Mouse (Mus musculus): Measurements from ENCODE around the gene F5. TPM values are rescaled to one million over a fixed set of nuclear protein-coding genes. Genes with fewer than 3 reads are reported as not detected.
A peak's percentile ranks its signal among the peaks of the same experiment; 100 is the strongest.
"Not testable (repeated sequence)": the region's sequence is repeated elsewhere in the genome, so short reads cannot be mapped to it uniquely, and the experiment has no call there.

The F5 gene
- polyA plus RNA-seq, 1 experiment = 0.46 TPM

DNA sequence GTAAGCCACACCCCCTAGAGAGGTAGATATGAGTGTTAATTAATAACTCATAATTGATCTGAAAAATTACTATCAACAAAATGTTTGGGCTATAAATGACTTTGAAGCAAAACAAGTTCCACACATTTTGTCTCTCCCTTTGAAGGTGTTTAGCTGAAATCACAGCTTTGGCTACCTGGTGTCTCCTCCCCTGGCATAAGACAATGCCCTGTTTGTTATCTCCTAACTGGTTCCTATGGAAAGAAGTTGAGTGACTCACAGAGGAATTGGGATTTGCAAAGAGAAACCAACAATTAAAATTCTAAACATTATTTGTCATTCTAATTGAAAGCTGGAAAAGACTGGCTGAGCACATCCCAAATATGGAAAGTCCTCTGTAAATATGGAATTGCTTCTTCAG lies 71.5 kb downstream of the F5 start:
- no peak for DNase-seq (ENCODE audit: extremely low spot score in 1 of 2, low spot score in 1 of 2)

DNA sequence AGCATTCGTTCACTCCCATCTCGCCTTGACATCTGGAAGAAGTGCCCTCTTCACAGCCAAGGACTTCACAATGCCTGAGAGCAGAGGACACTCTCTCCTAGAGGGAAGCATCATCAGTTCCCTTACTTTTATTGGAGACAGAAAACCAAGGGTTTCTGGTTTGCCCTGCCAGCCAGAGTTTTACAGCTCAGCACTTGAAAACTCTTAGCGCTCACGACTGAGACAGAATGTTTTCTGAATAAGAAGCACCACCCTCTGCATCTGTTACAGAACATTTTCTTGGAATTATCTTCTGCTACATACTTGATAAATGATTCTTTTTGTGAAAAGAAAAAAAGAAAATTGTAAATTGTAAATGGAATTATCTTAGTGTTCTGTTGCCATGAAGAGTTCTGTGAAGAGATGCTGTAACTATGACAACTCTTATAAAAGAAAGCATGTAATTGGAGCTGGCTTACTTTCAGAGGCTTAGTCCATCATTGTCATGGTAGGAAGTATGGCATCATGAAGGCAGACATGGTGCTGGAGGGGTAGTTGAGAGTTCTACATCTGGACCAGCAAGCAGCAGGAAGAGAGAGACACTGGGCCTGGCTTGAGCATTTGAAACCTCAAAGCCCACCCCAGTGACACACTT lies 80.4 kb downstream of the F5 start:
- DNase-seq (ENCODE audit: extremely low spot score in 1 of 2, low spot score in 1 of 2) = not testable (repeated sequence)

DNA sequence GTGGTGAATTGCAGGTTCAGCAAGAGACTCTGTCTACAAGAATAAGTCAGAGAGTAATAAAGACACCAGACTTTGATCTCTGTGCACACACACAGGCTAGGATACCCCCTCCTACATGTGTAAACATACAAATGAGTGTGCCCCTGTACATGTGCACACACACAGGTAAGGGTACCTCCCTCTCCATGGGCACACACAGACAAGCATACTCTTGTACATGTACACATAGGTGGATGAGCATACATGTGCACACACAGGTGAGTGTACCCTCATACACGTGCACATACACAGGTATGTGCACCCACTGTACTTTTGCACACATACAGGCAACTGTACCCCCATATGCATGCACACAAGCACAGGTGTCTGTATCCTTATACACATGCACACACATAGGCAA lies 81.8 kb downstream of the F5 start:
- DNase-seq (ENCODE audit: extremely low spot score in 1 of 2, low spot score in 1 of 2) = no peak

DNA sequence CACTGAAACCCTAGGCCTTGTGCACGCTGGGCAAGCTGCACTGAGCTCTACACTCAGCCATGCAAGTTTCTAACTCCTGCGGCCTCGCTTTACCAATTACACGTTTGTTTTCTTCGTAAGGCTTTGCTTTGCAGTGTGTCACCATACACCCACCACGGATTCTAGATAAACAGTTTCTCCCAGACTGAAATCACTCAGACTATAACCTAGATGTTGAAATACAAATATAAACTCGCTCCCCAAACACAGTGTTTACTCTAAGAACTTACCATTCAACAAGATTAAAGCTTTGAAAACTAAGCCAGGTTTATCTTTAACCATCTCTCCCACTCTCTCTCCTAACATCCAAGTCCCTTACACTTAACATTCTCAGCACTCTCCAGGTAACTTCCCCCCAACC lies 83.4 kb downstream of the F5 start:
- no peak for DNase-seq (ENCODE audit: extremely low spot score in 1 of 2, low spot score in 1 of 2)

DNA sequence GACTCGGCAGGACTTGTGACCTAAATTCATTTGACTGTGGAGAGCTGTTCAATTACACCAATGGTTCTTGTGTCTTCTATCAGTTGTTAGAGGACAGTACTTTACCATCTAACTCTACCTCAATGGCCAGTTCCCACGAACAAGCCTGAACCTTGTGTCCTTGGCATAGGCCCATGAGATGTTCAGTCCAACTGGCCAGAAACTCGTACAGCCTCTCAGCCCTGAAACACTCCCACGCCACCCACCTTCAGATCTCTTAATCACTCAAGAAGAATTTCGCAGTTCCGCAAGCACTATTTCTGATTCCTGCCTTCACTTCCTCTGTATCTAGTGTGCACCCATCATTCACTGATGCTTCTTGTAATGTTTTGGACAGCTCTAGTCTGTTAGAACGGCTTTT lies 84.4 kb downstream of the F5 start:
- no peak for DNase-seq (ENCODE audit: extremely low spot score in 1 of 2, low spot score in 1 of 2)

DNA sequence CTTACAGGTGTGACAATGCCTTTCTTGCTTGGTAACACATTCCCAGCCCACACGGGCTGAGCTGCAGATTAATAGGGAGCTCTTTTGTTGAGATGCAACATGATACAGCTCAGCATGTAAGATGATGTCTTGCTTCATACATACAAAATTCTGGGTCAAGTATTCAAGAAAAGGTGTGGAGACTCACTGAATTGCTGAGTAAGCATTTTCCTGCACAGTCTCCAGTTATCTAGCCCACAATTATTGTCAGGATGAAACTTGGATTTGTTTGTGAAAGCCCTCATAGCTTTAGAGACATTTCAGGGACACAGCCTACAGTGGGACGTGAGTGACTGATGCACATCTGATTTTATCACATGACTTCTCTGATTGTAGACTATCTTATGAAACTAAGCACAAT lies 89.9 kb downstream of the F5 start:
- no peak for DNase-seq (ENCODE audit: extremely low spot score in 1 of 2, low spot score in 1 of 2)

DNA sequence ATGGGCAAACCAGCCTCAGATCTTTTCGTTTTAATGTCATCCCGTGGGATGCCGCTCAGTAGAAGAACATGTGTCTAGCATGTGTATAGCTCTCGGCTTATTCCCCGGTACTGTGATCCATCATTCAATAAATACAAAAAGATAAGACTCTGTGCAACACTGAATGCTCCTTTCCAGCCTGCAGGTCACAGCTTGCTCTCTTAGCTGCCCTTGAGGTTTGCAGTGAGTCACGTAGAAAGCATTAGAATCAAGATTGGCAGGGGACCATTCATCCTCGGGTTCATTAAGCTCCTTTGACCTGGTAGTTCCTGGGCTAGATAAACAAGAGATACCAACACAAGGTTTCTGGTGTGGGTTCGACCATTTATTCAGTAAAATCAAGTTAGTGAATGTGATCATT lies 91.2 kb downstream of the F5 start:
- DNase-seq (ENCODE audit: extremely low spot score in 1 of 2, low spot score in 1 of 2) = no peak

DNA sequence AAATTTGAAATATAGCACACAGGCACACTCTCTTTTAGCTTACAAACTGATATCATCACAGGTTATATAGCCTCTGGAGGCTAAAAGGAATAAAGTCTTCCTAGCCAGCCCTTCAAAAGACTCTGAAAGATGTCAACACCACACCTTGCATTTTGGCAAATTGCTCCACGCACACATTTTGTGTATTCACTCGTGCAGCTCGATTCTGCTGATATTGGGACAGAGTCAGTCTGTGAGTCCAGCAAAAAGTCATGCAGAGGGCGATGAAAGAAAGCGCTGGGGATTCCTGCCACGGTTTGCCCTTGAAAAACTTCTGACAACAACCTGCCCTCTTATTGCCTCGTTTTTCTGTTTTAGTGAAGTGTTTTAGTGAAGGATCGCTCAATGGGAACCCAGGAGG lies 95.8 kb downstream of the F5 start:
- no peak for DNase-seq (ENCODE audit: extremely low spot score in 1 of 2, low spot score in 1 of 2)

DNA sequence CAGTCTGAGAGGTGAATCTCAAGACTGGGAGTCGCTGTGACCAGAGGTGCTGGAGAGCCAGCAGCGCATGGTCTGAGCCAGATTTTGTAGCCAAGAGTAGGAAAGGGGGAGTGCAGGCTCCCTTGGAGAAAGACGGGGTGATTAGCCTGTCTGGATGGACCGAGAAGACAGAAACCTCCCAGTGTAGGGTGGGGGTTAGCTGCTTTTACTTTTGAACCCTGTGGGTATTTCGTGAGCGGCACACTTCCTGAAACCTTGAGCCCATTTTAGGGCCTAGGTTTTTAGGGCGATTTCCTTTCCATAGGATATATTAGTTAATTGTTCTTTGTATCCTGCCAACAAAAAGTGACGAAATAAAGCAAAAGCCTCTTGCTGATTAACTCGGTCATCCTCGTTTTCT lies 96.3 kb downstream of the F5 start:
- DNase-seq (ENCODE audit: extremely low spot score in 1 of 2, low spot score in 1 of 2) = peak in 1 of 2 experiments; percentile 12

DNA sequence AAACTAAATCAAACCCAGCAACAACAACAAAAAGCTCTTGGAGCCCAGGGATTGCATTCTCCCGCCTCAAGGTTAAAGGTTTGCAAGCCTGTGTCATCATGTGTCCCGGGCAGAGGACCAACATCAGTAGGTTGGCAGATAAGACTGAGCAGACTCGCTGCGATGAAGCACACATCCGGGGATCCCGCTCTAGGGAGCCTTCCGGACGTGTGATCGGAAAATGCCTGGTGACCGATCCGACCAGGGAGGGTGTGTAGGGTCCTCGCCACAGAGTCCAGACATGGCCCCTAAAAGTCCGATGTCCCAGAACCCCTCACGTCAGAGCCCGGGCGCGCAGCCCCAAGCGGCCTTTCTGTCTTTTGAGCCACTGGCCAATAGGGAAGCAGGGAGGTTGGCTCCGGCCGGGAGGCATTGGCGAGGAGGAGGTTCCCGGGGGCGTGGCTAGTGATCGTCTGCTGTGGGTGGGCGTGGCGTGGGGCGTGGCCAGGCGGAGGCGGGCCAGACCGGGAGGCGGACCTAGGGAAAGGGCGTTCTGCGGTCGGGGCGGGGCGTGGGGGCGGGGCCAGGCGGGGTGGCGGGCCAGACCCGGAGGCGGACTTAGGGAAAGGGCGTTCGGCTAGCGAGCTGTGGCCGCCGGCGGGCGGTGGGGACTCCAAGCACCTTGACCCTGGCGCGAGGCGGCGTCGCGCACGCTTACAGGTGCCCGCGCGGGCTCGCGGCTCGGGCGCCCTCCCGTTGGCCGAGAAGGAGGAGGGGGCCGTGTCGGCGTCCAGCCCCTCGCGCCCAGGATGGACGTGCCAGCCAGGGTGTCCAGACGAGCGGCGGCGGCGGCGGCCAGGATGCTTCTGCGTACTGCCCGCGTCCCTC lies 97.1 kb downstream of the F5 start, which contains the start of gene Slc19a2:
Gene Slc19a2, plus strand, starts transcription at position 582 of the 867 bp plus-strand sequence.
- DNase-seq (ENCODE audit: extremely low spot score in 1 of 2, low spot score in 1 of 2) = peak; percentile 94 to 98

DNA sequence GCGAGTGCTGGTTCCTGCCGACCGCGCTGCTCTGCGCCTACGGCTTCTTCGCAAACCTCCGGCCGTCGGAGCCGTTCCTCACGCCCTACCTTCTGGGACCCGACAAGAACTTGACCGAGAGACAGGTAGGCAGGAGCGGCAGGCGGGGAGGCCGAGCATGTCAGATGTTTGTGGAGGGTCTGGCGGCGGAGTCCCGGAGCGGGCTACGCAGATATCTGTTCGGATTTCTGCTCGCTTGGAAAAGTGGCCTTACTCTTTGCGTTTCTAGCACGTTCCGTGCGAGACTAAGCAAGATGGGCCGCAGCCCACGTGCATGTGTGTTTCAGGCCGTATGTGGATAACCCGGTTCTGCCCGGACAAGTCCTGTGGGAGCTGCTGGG lies 97.7 kb downstream of the F5 start:
- DNase-seq (ENCODE audit: extremely low spot score in 1 of 2, low spot score in 1 of 2) = peak in 1 of 2 experiments; percentile 34

DNA sequence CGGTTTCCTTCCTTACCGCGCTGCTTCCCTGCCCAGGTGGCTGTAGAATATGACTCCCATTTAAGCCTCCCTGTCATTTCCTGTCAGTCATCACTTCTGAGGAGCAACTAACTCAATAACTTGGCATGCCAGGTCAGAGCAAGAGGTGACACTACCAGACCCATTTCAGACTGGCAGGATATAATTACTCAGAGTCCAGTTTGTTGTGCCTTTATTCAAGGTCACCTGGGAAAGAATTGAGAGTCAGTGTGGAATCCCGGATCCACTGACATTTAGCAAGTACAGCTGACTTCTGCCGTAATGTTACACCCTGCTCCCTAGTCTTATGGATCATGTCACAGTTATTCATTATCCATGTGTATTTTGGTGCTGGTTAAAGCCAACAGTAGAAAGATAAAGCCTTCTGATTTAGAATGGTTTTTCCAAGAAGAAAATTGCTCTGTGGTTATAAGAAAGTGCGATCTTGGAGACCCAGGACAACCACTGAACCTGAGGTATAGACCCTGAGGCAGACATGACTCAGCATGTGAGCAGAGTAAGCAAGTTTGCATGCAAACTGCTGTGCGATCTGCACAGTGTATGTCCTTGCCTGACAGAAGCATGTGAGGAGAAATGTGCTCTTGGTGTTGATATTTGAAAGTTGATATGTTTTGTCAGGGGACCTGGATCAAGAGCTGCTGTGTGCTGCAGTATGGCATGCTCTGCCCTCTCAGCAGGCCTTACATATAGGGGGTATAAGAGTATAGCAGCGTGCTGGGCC lies 98.9 kb downstream of the F5 start:
- DNase-seq (ENCODE audit: extremely low spot score in 1 of 2, low spot score in 1 of 2) = peak in 1 of 2 experiments; percentile 16

DNA sequence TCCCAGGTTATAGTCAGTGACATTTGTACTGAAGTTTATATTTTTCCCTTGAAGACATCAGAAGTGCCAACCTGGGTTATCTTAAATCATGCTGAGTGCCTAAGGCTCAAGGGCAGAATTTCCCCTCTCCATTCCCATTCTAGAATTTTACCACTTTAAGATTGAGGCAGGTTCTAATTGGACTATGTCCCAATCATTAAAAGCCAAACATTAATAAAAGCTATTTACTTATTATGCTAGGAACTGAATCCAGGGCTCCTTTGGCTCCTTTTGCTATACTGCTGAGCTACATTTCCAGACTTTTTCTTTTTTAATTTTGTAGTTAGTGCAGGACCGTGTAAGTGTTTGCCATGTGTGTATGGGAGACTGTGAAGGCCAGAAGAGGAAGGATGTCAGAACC lies 99.8 kb downstream of the F5 start:
- no peak for DNase-seq (ENCODE audit: extremely low spot score in 1 of 2, low spot score in 1 of 2)

DNA sequence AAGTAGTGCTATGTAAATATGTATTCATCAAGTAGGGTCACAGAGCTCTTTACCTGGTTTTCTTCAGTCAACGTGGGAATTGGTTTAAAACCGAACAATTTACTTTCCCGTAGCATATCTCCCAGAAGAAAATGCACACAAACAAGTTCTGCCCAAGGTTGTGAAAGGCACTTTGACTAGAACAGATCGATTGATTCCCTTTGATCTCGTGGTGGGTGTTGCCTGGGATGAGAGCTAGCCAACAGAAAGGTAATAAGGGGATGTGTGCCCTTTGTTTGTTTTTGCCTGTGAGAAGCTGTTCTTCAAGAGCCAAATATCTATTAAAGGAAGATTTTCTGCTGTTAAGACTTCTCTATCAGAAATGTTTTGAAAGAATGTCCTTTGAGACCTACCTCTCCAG lies 100.9 kb downstream of the F5 start:
- DNase-seq (ENCODE audit: extremely low spot score in 1 of 2, low spot score in 1 of 2) = no peak

DNA sequence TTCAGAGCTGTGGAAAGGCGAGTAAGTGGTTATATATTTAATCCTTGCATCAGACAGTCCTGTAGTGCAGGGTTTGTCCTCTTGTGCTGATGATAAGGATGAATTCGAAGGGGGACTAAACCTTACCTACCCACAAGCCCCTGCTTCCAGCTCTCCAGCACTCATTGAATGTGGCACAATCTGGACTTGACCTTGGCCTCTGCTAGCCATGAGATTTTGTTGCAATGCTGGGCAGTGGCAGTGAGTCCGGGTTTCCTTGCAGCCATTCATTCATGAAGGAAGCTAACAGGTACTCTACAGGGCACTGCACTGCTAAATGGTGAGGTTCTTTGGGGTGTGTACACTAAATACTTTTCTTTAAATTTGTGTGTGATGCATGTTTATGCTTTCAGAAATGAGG lies 103.2 kb downstream of the F5 start:
- no peak for DNase-seq (ENCODE audit: extremely low spot score in 1 of 2, low spot score in 1 of 2)

DNA sequence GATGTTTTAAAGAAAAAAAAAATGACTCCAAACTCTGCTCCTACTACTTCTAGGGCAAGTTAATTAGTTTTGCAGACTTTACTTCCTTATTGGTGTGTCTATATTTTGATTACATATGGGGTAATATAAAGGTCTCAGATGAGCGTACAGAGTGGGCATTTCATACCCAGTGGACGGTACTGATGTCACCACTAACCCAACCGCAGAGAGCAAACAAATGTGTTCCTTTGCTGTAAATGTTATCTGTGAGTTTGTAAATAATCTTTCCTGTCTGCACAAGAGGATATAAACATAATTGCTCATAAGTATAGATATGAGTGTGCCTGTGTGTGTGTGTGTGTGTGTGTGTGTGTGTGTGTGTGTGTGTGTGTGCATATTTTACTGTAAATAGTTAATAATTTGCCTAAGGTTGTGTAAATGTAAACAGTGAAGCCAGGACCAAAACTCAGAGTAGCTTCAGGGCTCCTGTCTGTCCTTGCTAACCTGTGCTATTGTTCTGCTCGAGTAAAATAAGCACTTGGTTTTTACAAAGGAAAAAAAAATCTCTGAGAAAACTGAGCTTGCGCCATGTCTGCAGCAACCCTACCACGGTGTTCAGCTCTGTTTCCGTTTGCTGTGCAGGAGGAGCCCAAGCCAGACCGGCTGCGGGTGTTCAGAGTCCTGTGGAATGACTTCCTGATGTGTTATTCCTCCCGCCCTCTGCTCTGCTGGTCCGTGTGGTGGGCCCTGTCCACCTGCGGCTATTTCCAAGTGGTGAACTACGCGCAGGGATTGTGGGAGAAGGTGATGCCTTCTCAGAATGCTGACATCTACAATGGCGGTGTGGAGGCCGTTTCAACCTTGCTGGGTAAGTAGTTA lies 108.8 kb downstream of the F5 start:
- DNase-seq (ENCODE audit: extremely low spot score in 1 of 2, low spot score in 1 of 2) = no peak

DNA sequence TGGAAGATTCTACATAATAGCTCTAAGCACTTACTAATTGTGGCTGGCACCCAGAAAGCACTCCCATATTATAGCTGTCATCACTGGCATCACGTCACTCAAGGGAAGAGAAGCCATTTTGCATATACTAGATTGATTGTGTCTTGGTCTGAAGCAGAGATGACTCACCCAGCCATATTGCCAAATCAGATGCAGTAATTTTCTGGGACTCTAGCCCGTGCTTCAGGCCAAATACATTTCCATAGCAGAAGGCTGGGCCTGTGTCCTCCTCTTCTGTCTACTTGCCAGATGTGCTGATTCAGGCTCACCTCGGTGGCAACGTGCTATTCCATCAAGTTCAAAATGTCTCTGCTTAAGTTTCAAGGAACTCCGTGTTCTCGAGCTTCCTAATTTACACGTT lies 109.9 kb downstream of the F5 start:
- peak in 1 of 2 experiments; percentile 48 for DNase-seq (ENCODE audit: extremely low spot score in 1 of 2, low spot score in 1 of 2)
